Mouse (Mus musculus): ENCODE results near the gene Baz2b. TPM values are rescaled to one million over a fixed set of nuclear protein-coding genes. Genes with fewer than 3 reads are reported as not detected.

Baz2b gene
- total and polyA plus RNA-seq, 3 experiments: 5.7 to 11.4 TPM; not detected in 1

GRCm38 (mm10) chr2:60171786-60172530 is 37.7 kb downstream of the Baz2b start:
- H3K9me3 ChIP-seq (replicated peaks; ENCODE audit: insufficient read depth, low read length): no peaks in the 10 kb centered on the region
- H3K9ac ChIP-seq (ENCODE audit: control insufficient read depth, low read depth, low read length, poor library complexity, severe bottlenecking): no peak overlapping the region
- H3K27ac ChIP-seq (ENCODE audit: control insufficient read depth, low read depth, low read length): no peak overlapping the region
- no peaks in the 10 kb centered on the region for H3K36me3 ChIP-seq (ENCODE audit: control insufficient read depth in 1 of 2, insufficient read depth in 2 of 2, low read length in 2 of 2)
- H3K79me2 ChIP-seq (ENCODE audit: control insufficient read depth, insufficient read depth, low read length, poor library complexity): no peaks in the 10 kb centered on the region
- no peak overlapping the region for H3K4me3 ChIP-seq (ENCODE audit: control insufficient read depth in 1 of 2, insufficient read depth in 1 of 2, low read depth in 2 of 2, low read length in 2 of 2)
- no peak for TF ChIP-seq USF2 (IDR thresholded peaks at IDR 0.05; ENCODE audit: borderline replicate concordance in 1 of 2, insufficient read depth in 1 of 2, low read depth in 1 of 2, low read length in 2 of 2)
- TF ChIP-seq HCFC1 (IDR thresholded peaks at IDR 0.05; ENCODE audit: low read depth, low read length): no peak
- no peak for TF ChIP-seq RCOR1 (IDR thresholded peaks at IDR 0.05; ENCODE audit: low read depth, low read length)
- no peak for TF ChIP-seq GATA1 (IDR thresholded peaks at IDR 0.05; ENCODE audit: low read depth, low read length)
- TF ChIP-seq JUND (IDR thresholded peaks at IDR 0.05; ENCODE audit: low read depth, low read length): no peak
- TF ChIP-seq NELFE (IDR thresholded peaks at IDR 0.05; ENCODE audit: low read depth, low read length): no peak
- TF ChIP-seq E2F4 (IDR thresholded peaks at IDR 0.05; ENCODE audit: borderline replicate concordance, low read depth, low read length): no peak
- TF ChIP-seq GABPA (IDR thresholded peaks at IDR 0.05; ENCODE audit: low read depth, low read length): no peak
- no peak for TF ChIP-seq POLR2AphosphoS5 (IDR thresholded peaks at IDR 0.05; ENCODE audit: borderline replicate concordance, low read depth, low read length)
- no peak for TF ChIP-seq CHD1 (IDR thresholded peaks at IDR 0.05; ENCODE audit: low read depth, low read length)
- TF ChIP-seq MAFK (IDR thresholded peaks at IDR 0.05; ENCODE audit: borderline replicate concordance, low read depth, low read length): no peak
- no peaks in the 10 kb centered on the region for H3K27me3 ChIP-seq (ENCODE audit: control insufficient read depth in 1 of 2, insufficient read depth in 2 of 2, low read length in 2 of 2)
- peak; percentile 9 for DNase-seq (ENCODE audit: low read depth, low spot score)
- H3K4me1 ChIP-seq (ENCODE audit: control insufficient read depth in 1 of 2, insufficient read depth in 2 of 2, low read length in 2 of 2): no peaks in the 10 kb centered on the region

- H3K4me3 ChIP-seq (ENCODE audit: control insufficient read depth in 1 of 2, insufficient read depth in 1 of 2, low read depth in 2 of 2, low read length in 2 of 2): no peak overlapping the region
- no peaks in the 10 kb centered on the region for H3K36me3 ChIP-seq (ENCODE audit: control insufficient read depth in 1 of 2, insufficient read depth in 2 of 2, low read length in 2 of 2)
- H3K9ac ChIP-seq (ENCODE audit: control insufficient read depth, low read depth, low read length, poor library complexity, severe bottlenecking): no peak overlapping the region
- TF ChIP-seq HCFC1 (IDR thresholded peaks at IDR 0.05; ENCODE audit: low read depth, low read length) (no peak), MAZ (IDR thresholded peaks at IDR 0.05; ENCODE audit: low read depth, low read length) (no peak), ZMIZ1 (IDR thresholded peaks at IDR 0.05; ENCODE audit: low read depth, low read length) (no peak), ELF1 (IDR thresholded peaks at IDR 0.05; ENCODE audit: low read depth, low read length) (no peak), E2F4 (IDR thresholded peaks at IDR 0.05; ENCODE audit: borderline replicate concordance, low read depth, low read length) (no peak), EP300 (IDR thresholded peaks at IDR 0.05; ENCODE audit: low read depth in 1 of 2, low read length in 2 of 2) (no peak), JUND (IDR thresholded peaks at IDR 0.05; ENCODE audit: low read depth, low read length) (no peak), CHD2 (IDR thresholded peaks at IDR 0.05; ENCODE audit: low read length) (no peak), GATA1 (IDR thresholded peaks at IDR 0.05; ENCODE audit: low read depth, low read length) (no peak), KAT2A (conservative IDR thresholded peaks at IDR 0.05; ENCODE audit: low read depth, low read length) (no peak), MAX (IDR thresholded peaks at IDR 0.05; ENCODE audit: low read length) (no peak), UBTF (IDR thresholded peaks at IDR 0.05; ENCODE audit: borderline replicate concordance, insufficient read depth, low read depth, low read length) (no peak), MXI1 (IDR thresholded peaks at IDR 0.05; ENCODE audit: low read depth, low read length) (no peak), POLR2AphosphoS5 (IDR thresholded peaks at IDR 0.05; ENCODE audit: borderline replicate concordance, low read depth, low read length) (no peak), SMC3 (IDR thresholded peaks at IDR 0.05; ENCODE audit: low read depth, low read length) (no peak), CHD1 (IDR thresholded peaks at IDR 0.05; ENCODE audit: low read depth, low read length) (no peak)
- H3K4me1 ChIP-seq (ENCODE audit: control insufficient read depth in 1 of 2, insufficient read depth in 2 of 2, low read length in 2 of 2): no peaks in the 10 kb centered on the region
- H3K79me2 ChIP-seq (ENCODE audit: control insufficient read depth, insufficient read depth, low read length, poor library complexity): no peaks in the 10 kb centered on the region
- no peaks in the 10 kb centered on the region for H3K27me3 ChIP-seq (ENCODE audit: control insufficient read depth in 1 of 2, insufficient read depth in 2 of 2, low read length in 2 of 2)
- no peaks in the 10 kb centered on the region for H3K9me3 ChIP-seq (replicated peaks; ENCODE audit: insufficient read depth, low read length)
- no peak overlapping the region for H3K27ac ChIP-seq (ENCODE audit: control insufficient read depth, low read depth, low read length)
- DNase-seq (ENCODE audit: low read depth, low spot score): no peak
These were observed 42.8 kb downstream of the Baz2b start for GRCm38 (mm10) chr2:60166878-60167277.
